Mouse (Mus musculus) hindbrain, postnatal 0 days (tissue): Measurements from ENCODE around the gene Rasal3. TPM values are rescaled to one million over a fixed set of nuclear protein-coding genes. Genes with fewer than 3 reads are reported as not detected.

ENCODE experiments used
- ATAC-seq: fragments of 200-750 bp; cut with Nextera tagmentation; 2 replicates; pipeline ENCODE4 v1.8.0; 2017; ENCODE audit warnings: mild to moderate bottlenecking, moderate TSS enrichment, moderate library complexity
- DNase-seq: peaks from one replicate; pipeline ENCODE4 v3.0.0-alpha.2; 2015; ENCODE audit warnings: low spot score
- H3K27ac ChIP-seq: fragments of 300-500 bp; sonication (generic); 2 replicates; pipeline ENCODE4 v1.5.1; 2014; ENCODE audit warnings: mild to moderate bottlenecking
- H3K27me3 ChIP-seq: fragments of 300-500 bp; sonication (generic); 2 replicates; pipeline ENCODE4 v1.6.1; 2014; ENCODE audit warnings: low read length, mixed read lengths; ENCODE audit not compliant: insufficient read depth
- H3K36me3 ChIP-seq: fragments of 300-500 bp; sonication (generic); 2 replicates; pipeline ENCODE4 v1.6.1; 2014; ENCODE audit warnings: low read length, mixed read lengths; ENCODE audit not compliant: insufficient read depth
- H3K4me1 ChIP-seq: fragments of 300-500 bp; sonication (generic); 2 replicates; pipeline ENCODE4 v1.6.1; 2014; ENCODE audit warnings: antibody characterized with exemption, low read length, mixed read lengths; ENCODE audit not compliant: insufficient read depth
- H3K4me2 ChIP-seq: fragments of 300-500 bp; sonication (generic); 2 replicates; pipeline ENCODE4 v1.6.1; 2014; ENCODE audit warnings: low read depth, mild to moderate bottlenecking, low read length, moderate library complexity, mixed read lengths
- H3K4me3 ChIP-seq: fragments of 300-500 bp; sonication (generic); 2 replicates; pipeline ENCODE4 v1.5.1; 2014; ENCODE audit warnings: low read length
- H3K9ac ChIP-seq: fragments of 300-500 bp; sonication (generic); replicated peaks from 2 replicates; pipeline ENCODE4 v1.6.1; 2014; ENCODE audit warnings: mild to moderate bottlenecking, low read length, moderate library complexity, mixed read lengths
- H3K9me3 ChIP-seq: fragments of 300-500 bp; sonication (generic); 2 replicates; pipeline ENCODE4 v1.6.1; 2016; ENCODE audit warnings: low read length, mixed read lengths
- CTCF ChIP-seq: IDR thresholded peaks from 2 replicates; pipeline ENCODE4 v1.5.1; 2016; ENCODE audit warnings: antibody characterized with exemption, control low read depth, low read depth
- whole genome bisulfite sequencing: fragments of 180-500 bp; shearing (Covaris S2); extraction: QIAGEN DNeasy Blood & Tissue Kit; methylation state at CpG from one replicate; pipeline ENCODE4 v1.1.7; 2014; 5-methylcytosine and 5-hydroxymethylcytosine counted together
- polyA plus RNA-seq: library from polyadenylated mRNA; unstranded; fragments of >200 nt; fragmentation: Nextera tagmentation; extraction: Ambion mirVana; gene quantifications from 2 replicates; pipeline ENCODE4 v1.2.1, GENCODE M21; 2015
- total RNA-seq: library from RNA; depleted of rRNA; stranded (reverse); fragments of >200 nt; gene quantifications from 2 replicates; pipeline ENCODE4 v1.2.3, GENCODE M21; 2014

Rasal3 gene
- total and polyA plus RNA-seq, 2 experiments from 2014 or later: 0.61 to 2.8 TPM

DNA sequence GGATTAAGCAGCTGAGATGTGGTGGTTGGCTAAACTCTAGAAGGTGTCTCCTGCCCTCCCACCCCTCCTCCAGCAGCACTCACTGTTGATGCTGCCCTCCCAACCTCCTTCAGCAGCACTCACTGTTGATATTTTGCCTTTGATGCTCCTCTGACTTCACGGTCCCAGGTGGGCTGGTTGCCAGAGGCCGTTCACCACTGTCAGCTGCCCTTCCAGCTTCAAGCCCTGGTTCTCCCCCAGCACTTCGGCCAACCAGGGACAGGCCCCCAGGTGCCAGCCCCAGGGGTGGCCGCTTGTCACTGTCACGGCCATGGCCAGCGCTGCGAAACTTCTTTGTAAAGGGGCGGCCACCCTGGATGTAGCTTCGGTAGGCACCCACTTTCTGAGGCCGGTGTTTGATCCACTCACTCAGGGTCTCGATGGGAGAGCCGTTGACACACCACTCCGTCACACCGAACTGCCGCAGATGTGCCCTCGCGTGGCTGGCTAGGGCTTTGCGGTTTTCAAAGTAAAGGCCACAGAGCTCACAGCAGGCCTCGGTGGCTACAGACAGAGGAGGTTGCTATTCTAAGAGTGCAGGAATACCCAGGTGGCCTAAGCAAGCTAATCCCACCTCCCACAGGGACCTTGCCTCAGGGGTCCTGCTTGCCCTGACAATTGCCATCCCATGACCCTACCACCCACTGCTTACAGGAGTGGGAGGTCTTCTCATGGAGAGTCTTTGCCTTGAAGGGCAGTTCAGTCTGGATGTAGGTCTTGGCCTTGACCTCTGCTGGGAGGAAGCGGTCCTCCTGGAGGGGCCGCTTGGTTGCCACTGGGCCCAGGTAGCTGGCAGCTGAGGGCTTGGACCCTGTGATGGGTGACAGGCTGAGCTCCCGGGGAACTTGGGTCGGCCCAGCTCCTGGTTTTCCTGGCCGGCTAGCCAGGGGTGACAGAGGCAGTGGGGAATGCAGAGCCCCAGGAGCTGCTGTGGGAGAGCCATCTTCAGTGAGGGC lies 46.3 kb downstream of the Rasal3 start:
- no peaks in the 10 kb centered on the region for H3K9me3 ChIP-seq
- peaks cover 72% of the 10 kb centered on the region for H3K36me3 ChIP-seq
- ATAC-seq: no peak
- 78% methylated on average over 24 of the region's 24 CpGs for WGBS
- H3K27ac ChIP-seq: no peak overlapping the region
- no peaks in the 10 kb centered on the region for H3K27me3 ChIP-seq
- H3K4me3 ChIP-seq: no peak overlapping the region
- 0 out of 2 replicates have a peak, but pooled peaks cover 3% of the 10 kb centered on the region for H3K4me1 ChIP-seq
- no peak overlapping the region for H3K9ac ChIP-seq
- TF ChIP-seq CTCF: no peak
- H3K4me2 ChIP-seq: no peak overlapping the region
- DNase-seq: no peak

GRCm38 (mm10) chr17:32356281-32356680 lies 47.1 kb downstream of the Rasal3 start:
- ATAC-seq (no peak), DNase-seq (no peak)
- peaks cover 68% of the 10 kb centered on the region for H3K36me3 ChIP-seq
- H3K4me1 ChIP-seq: 0 out of 2 replicates have a peak, but pooled peaks cover 3% of the 10 kb centered on the region
- H3K9me3 ChIP-seq: no peaks in the 10 kb centered on the region
- H3K27me3 ChIP-seq: no peaks in the 10 kb centered on the region
- no peak overlapping the region for H3K4me3 ChIP-seq
- H3K27ac ChIP-seq: no peak overlapping the region
- H3K4me2 ChIP-seq: no peak overlapping the region
- no peak for TF ChIP-seq CTCF
- WGBS: 89% methylated on average over 9 of the region's 9 CpGs
- no peak overlapping the region for H3K9ac ChIP-seq

- no peak overlapping the region for H3K9ac ChIP-seq
- H3K27me3 ChIP-seq: no peaks in the 10 kb centered on the region
- ATAC-seq (no peak), DNase-seq (no peak)
- no peak overlapping the region for H3K27ac ChIP-seq
- no peak overlapping the region for H3K4me2 ChIP-seq
- no peaks in the 10 kb centered on the region for H3K9me3 ChIP-seq
- no peak overlapping the region for H3K4me3 ChIP-seq
- WGBS: 85% methylated on average over 6 of the region's 6 CpGs
- 0 out of 2 replicates have a peak, but pooled peaks cover 3% of the 10 kb centered on the region for H3K4me1 ChIP-seq
- H3K36me3 ChIP-seq: peaks cover 61% of the 10 kb centered on the region
- no peak for TF ChIP-seq CTCF
Measured at GRCm38 (mm10) chr17:32355031-32355430, 48.4 kb downstream of the Rasal3 start.

GRCm38 (mm10) chr17:32354211-32354610 lies 49.2 kb downstream of the Rasal3 start:
- Histone ChIP-seq H3K9me3 (no peaks in the 10 kb centered on the region), H3K27me3 (no peaks in the 10 kb centered on the region), H3K4me3 (no peak overlapping the region), H3K27ac (0 out of 2 replicates have a peak overlapping the region, but pooled peaks have one; percentile 45), H3K4me2 (no peak overlapping the region), H3K9ac (no peak overlapping the region), H3K36me3 (peaks cover 53% of the 10 kb centered on the region), H3K4me1 (0 out of 2 replicates have a peak, but pooled peaks cover 3% of the 10 kb centered on the region)
- peak; percentile 33 for DNase-seq
- WGBS: 33% methylated on average over 5 of the region's 5 CpGs
- ATAC-seq: no peak
- no peak for TF ChIP-seq CTCF

DNA sequence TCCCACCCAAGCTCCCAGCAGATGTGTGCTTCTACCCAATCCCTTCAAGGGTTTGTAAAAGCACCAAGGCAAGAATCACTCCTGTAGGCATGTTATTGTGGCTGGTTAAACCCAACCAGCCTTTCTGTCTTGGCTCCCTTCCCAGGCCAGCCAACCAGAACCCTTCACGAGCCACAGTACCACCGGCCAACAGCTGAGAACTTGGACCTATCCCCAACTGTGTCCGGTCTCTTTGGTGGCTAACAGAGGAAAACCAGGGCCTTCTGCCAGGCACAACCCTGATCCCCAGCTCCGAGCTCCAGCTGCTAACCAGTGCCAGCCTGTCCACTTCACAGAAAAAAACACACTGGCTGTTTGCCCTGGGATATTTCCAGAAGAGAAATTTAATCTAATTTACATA lies 49.7 kb downstream of the Rasal3 start:
- Histone ChIP-seq H3K9ac (no peak overlapping the region), H3K27ac (no peak overlapping the region), H3K9me3 (no peaks in the 10 kb centered on the region), H3K27me3 (no peaks in the 10 kb centered on the region), H3K36me3 (peaks cover 48% of the 10 kb centered on the region), H3K4me2 (no peak overlapping the region), H3K4me3 (no peak overlapping the region), H3K4me1 (0 out of 2 replicates have a peak, but pooled peaks cover 3% of the 10 kb centered on the region)
- ATAC-seq (peak; percentile 57), DNase-seq (peak; percentile 91)
- WGBS: 15% methylated on average over 4 of the region's 4 CpGs
- no peak for TF ChIP-seq CTCF

DNA sequence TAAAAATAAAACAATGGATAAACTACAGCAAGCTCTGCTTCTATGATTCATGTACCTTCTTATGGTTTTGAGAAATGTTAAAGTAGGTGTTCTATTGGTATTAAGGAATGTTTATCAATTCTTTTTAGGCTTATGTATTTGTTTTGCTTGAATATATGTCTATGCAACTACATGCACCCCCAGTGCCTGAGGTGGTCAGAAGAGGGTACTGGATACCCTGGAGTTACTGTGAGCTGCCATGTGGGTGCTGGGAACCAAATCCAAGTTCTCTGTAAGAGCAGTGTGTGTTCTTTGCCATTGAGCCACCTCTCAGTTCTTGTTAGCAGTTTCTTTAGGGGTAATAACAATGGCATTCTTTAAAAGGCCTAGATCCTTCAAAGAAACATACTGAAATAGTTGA lies 51.7 kb downstream of the Rasal3 start:
- H3K27ac ChIP-seq: no peak overlapping the region
- H3K9ac ChIP-seq: no peak overlapping the region
- H3K4me1 ChIP-seq: 0 out of 2 replicates have a peak, but pooled peaks cover 6% of the 10 kb centered on the region
- H3K4me3 ChIP-seq: no peak overlapping the region
- no peaks in the 10 kb centered on the region for H3K27me3 ChIP-seq
- no peak for TF ChIP-seq CTCF
- DNase-seq: no peak
- ATAC-seq: no peak
- peaks cover 28% of the 10 kb centered on the region for H3K36me3 ChIP-seq
- no peaks in the 10 kb centered on the region for H3K9me3 ChIP-seq
- no peak overlapping the region for H3K4me2 ChIP-seq
